Mouse (Mus musculus): ENCODE data around the gene Itga4.

The Itga4 gene

DNA sequence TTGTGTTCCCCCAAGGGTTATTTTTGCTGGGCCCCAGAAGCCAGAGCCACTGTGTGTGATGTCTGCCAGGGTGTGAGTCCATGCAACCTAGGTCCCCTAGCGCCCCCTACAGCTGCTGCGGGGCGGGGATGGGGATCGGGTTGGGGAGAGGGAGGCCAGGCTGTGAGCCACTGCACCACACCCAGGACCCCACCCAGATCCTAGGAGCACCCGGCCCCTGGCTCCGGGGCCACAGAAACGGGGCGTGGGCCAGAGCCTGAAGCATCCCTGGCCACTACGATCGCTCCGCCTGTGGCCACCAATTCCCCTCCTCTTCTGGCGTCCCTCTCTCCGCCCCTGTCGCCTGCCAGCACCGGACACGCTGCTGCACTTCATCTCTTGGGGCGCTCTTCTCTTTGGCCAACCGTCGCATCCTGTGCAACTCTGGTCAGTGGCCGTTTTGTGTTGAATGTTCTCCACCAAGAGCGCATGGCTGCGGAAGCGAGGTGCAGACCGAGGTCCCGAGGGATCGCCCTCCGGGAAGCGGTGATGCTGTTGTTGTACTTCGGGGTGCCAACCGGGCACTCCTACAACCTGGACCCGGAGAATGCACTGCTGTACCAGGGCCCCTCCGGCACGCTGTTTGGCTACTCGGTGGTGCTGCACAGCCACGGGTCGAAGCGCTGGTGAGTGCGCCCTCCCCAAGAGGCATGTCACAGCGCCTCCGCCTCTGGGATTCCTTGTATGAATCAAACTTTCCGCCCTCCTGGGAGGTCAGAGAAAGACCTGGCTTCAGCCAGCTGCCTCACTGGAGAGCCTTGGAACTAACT, at the start of gene Itga4:
Gene Itga4, plus strand, starts transcription at position 235 of the 809 bp plus-strand sequence.
- peak; percentile 66 for DNase-seq (ENCODE audit: low read depth, low spot score)

DNA sequence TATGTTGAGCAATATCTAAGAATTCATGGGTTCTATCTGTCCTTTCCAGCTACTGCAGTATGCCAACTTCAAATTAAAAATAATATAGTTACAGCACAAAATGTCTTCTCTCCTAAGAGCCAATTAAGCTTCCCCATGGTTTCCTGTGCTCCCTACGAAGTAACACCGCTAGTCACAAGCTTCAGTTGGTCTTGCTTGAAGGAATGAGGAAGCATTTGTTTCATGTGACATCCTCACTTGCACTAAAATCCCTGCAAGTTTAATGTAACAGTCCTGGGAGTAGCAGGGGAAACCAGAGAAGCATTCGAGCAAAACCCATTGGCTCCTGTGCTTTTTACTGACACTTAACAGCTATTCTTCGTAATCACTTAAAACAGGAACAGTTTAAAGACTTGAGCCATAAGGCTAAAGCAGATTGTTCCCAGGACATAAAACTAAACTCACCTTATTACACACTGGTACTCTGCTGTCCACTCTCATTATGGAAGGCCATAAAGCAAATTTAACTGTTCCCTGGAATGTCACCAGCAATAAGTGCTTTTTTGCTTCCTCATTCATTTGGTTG, 49.0 kb upstream of the Itga4 start:
- no peak for DNase-seq (ENCODE audit: low read depth, low spot score)

DNA sequence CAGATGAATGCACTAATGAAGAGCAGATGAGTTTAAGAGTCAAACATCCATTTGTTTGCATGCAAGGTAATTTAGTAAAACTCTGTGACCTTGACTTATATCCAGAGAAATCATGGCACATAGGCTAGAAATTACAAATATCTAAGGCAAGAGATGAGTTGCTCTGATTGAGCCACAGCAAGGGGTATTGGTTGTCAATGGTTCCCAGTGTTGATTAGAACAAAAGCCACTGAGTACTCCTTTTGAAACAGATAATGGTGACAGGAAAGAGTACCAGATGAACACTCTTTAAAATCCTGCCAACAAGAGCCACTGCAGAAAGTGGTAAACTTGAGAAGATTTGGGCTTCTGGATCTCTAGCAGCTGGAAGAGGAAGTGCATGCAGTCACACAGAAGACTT, 40.2 kb upstream of the Itga4 start:
- DNase-seq (ENCODE audit: low read depth, low spot score), result no peak

DNA sequence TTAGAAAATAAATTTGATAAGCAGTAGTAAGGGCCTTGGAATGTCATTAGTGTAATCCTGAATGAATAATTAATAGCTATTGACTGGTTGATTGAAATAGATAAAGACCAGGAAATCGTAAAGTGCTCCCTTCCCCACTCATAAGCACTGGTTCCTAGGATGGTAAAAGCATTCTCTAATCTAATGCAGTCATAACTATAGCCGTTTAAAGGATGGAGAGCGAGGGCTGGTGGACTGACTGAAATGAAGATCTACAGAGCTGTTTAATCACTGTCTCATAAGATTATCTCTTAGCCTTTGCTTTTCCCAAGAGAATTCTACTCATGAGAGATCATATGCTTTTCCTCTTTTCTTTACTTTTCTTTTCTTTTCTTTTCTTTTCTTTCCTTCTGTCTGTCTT, 39.7 kb upstream of the Itga4 start:
- DNase-seq (ENCODE audit: low read depth, low spot score), result no peak

DNA sequence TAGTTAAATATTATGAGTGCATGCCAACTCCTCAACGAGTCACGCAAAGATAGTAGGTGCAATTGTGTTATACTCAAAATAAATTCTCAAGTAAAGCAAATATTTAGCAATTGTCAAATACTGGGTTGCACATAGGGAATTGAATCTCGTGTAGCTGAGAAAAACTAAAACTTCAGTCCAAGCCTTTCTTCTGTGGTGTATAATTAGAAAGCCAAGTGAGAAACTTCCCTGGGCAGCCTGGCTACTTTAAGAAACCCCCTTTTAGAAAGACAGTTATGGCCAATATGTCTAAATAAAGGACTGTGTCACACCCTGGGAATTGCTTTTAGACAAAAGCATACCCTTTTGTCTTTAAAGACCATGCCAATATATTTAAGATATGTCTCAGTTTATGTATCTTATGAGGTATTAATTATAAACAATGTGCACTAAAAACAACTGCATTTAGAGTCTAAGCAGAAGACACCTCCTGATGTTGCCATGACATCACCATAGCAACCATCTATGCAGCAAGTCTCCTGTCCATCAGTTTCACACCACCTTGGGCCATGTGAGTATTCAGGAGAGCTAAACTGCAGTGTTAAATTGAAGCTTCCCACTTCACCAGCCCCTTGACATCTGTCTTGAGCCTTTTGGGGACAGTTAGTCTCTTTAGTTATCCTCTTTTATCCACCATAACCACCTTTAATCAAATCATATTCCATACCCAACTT, 30.4 kb upstream of the Itga4 start:
- DNase-seq (ENCODE audit: low read depth, low spot score), result no peak

DNA sequence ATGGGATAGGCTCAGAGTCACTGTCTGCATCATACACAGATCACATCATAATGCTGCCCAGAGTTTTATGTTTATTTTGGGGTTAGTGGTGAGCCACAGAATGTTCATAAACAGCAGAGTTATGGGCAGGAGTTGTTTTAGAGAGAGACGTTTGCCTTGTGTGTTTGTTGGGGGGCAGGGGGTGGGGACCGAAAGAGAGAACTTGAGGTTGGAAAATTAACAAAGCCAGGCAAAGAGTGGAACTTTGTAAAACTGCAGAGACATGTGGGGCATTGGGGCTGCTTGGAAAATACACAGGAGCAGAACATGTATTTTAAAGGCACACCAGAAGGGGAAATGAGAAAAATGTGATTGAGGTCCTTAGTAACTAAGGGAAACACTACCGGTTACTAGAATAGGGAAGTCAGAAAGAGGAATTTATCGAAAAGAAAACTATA, 27.4 kb upstream of the Itga4 start:
- DNase-seq (ENCODE audit: low read depth, low spot score), result no peak

DNA sequence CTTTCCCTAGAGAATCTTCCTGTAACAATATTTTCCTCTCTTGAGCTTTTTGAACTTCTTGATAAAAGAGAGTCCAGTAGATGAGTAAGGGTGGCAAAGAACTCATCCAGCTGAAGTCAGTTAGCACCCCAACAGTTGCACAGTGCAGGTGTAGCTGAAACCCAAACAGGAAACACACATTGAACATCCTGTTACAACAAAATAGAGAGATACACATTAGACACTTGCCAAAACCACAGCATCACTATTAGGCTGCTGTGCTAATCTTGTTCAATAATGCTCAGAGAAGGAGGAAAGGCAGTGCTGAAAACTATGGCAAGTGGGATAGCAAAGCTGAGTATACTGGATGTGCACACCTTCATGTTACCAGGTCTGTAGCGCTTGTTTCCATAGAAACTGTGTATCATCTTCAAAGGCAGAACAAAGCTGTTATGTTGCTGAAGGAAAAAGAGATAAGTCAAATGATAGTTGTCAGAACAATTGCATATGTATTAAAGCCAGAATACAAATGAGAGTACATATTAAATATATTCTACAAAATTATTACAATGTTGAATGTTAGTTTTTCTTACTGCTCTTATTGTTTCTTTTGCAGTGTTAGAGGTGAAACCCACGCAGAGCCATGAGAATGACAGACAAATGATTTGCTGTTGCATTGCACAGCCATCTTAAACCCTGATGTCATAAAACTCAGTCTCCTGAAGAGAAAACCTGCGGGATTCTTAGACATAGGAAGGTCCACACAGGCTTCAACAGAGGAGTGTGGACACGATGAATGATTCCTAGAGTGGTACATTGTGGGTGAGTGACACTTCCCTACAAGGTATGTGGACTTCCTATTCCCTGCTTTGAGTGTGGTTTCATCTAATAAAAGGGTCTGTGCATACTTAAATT, 23.9 kb upstream of the Itga4 start:
- no peak for DNase-seq (ENCODE audit: low read depth, low spot score)

DNA sequence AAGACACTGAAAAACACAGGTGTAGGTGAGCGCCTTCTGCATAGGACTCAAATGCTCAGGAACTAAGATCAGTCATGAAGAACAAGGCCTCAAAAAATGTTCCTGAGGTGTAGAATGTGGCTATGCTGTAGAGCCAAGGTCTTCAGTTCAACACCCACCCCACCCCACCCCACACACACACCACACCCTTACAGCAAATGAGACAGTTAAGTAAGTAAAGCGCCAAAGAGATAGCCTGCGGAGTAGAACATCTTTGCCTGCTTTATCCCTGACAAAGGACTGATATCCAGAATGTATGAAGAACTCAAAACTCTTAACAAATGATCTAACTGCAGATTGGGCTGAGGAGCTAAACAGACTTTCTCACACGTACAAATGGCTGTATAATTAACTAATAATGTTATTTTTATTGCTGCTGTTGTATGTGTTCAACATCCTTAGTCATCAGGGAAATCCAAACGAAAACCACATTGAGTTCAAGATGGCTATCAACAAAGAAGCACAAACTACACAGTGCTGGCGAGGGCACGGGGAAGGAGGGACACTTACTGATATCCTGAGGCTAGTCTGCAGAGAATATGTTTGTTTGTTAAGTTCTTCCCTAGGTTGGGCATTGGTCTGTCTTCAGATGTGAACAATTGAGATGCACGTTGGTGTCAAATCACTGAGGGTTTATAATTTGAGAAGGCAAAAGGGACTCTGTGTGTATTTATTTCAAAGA, 19.3 kb upstream of the Itga4 start:
- no peak for DNase-seq (ENCODE audit: low read depth, low spot score)

DNA sequence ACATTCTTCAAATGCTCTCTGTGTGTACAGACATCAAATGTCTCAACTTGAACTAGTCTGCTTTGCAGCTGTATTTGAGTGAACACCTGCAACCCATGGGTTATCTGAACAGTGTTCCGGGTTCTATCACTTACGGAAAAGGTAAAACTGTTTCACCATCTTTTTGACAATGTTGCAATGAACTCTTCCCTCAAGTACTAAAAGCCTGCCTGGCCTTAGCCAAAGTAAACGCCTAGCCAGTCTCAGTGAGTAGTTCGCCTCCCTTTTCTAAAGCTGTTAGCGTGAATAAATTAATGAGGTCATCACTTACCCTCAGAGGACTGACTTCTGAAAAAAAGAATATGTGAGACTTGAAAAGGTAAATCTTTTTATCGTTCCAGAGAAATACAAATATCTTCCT, 18.0 kb upstream of the Itga4 start:
- no peak for DNase-seq (ENCODE audit: low read depth, low spot score)

DNA sequence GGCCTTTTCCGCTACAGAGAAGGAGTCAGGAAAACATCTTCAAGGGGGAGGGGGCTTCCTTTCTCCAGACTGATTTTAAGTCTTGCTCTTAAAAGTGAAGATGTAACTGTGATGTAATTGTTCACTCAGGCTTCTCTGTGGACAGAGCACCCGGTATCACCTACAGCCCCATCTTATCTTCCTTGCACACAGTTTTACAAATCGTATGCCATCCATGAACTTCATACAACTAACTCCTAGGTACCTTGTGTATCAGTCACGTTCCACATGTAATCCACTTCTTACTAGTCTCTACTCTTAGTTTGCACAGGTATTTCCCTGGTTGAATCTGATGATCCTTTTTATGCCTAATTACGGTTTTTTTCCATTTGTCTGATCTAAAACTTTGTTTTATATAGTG, 10.9 kb upstream of the Itga4 start:
- no peak for DNase-seq (ENCODE audit: low read depth, low spot score)

DNA sequence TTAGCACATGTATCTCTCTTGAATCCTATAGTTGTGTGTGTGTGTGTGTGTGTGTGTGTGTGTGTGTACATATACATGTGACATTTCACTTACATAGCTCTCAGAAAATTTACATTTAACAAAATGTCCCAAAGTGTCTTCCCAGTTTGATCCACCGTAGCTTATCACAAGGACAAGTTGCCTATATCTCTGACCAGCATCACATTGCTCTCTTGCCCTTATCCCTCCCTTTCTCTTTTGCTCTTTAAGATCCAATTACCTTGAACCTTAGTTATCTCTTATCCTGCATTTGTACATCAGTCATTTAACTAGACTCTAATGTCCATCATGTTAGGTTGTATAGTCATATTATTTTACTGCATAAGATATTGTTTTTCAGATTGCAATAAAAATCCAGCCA, 10.5 kb upstream of the Itga4 start:
- DNase-seq (ENCODE audit: low read depth, low spot score), result no peak

DNA sequence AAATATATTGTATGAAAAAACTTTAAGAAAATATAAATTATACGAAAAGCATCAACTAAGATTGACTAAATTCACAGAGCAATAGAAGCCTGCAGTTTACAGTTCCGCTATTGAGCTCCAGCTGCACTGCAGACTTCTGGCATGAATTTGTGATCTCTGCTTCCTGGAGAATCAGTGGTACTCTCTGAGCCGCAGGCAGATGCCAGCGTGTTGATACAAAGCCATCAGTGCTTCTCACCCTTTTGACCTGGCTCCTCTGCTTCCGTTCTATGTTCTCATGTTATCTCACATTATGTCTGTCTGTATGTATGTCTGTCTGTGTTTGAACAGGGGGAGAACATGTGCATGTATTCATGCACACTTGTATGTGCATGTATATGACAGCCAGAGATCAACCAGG, 6.9 kb upstream of the Itga4 start:
- DNase-seq (ENCODE audit: low read depth, low spot score), result no peak

DNA sequence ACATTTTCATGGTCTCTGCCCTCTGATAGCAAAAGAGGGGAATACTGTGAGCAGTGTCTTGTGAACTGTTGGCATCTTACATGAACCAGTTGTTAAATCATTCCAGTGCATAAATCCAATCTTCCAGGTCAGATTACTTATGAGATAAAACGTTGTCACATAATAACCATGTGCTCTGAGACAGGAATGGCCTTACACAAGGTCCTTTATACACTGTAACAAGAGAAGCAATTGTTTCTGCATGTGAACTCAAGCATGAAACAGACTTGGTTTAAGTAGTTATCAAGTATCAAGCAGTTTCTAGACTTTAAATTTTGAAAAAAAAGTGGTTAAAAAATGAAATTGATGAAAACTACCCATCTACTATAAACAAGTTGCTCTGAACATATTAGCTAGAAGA, 4.7 kb upstream of the Itga4 start:
- no peak for DNase-seq (ENCODE audit: low read depth, low spot score)

DNA sequence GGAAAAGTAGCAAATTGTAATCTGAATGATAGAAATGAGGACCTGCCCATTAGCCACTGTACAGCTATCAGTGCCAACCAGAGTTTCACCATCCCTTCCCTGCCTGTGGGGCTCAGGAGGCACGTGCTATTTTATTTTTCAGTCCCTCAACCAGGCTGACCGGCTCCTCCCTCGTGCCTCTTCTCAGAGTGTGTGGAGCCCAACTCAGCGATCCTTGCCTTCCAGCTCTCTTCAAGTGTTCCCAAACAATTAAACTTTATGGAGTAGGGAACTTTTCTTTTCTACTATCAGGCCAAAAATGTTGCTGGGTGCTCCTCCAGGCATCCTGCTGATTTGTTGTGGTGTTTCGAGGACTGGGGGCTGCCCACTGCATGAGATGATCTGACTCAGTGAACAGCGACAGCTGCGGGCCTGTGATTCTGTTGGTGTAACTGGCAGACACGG, 1.4 kb upstream of the Itga4 start:
- DNase-seq (ENCODE audit: low read depth, low spot score), result no peak

DNA sequence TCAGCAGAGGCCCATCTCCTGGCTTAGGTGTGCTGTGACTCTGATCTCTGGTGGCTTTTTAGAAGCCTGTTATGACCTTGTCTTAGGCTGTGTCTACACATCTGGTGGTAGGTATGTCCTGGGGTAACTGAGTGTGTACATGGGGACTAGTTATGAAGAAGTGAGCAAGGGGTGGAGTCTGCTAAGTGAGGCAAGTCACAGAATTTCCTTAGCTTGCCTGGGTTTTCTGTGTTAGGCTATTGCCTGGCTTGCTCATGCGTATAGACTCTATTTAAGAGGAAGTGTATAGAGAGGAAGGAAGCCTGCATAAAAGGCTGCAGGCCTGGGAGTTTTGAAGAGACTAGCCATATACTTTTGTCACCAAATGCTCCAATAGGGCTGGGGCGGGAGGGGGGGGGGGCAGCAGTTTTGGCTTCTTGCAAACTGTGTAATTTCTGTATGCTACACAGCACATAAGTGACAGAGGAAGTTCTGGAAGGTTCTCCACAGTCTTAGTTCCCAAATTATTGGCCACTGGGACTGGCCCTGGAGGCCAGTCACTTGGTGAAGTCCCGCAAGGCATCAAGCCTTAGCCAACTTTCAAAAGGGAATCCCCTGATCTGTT, 536 bp upstream of the Itga4 start:
- DNase-seq (ENCODE audit: low read depth, low spot score), result no peak

DNA sequence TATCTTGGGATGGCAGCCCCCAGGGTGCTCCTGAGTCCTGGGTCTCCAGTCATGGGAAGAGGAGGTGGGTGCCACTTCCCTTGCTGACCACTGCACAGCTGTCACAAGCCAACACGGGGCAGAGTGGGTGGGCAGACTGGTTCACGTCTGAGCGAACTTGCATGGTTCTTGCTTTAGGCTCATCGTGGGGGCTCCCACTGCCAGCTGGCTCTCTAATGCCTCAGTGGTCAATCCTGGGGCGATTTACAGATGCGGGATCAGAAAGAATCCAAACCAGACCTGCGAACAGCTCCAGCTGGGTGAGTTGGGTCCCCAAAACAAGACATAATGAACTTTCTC, 744 bp downstream of the Itga4 start:
- DNase-seq (ENCODE audit: low read depth, low spot score), result no peak

DNA sequence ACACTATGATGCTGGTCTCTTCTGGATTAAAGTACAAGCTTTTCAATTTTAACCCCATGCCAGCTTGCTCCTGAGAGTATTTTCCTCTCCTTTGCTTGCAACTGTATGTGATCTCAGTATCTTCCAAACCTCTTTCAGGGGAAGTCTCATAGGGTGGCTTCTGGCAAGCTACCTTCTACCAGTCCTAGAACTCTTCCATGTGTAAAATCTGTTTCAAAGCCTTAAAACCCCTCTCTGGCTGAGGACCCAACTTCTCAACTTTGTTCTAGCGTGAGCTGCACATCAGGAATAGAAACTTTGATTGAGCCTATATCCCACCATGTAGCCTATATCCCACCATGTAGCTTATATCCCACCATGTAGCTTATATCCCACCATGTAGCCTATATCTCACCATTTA, 1.1 kb downstream of the Itga4 start:
- no peak for DNase-seq (ENCODE audit: low read depth, low spot score)

DNA sequence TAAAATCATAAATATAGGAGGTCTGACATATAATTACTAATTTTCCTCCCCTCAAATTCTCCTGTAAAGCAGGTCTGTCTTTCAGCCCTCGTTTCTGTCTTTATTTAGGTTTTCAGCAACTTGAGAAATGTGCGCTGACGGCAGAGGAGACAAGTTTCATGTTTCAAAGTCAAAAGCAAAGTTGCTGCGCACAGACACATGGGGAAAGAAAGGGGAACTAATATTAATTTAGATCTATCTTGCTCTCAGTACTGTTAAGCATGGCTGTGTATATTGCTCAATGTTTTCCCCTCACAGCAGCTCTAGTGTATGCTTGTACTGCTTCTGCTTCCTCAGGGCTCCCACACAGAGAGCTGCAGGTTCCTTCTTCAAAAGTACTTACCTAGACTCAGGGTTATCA, 1.7 kb downstream of the Itga4 start:
- DNase-seq (ENCODE audit: low read depth, low spot score), result no peak

DNA sequence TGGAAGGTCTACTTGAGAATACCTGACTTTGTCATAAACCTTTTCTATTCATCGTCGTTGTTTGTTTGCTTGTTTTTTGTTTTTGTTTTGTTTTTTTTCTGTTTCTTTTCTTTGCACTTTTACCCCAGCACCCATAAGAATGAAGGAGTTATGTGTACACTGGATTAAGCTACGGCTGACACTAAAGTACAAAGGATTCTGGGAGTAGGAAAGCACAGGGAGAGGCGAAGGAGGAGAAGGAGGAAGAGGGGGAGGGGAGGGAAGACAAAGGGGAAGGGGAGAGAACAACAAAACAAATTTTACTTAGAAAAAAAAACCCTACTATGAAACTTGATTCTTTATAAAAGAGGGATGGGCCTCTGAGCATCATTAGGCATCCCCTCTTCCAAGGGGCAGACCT, 2.2 kb downstream of the Itga4 start:
- DNase-seq (ENCODE audit: low read depth, low spot score), result no peak

DNA sequence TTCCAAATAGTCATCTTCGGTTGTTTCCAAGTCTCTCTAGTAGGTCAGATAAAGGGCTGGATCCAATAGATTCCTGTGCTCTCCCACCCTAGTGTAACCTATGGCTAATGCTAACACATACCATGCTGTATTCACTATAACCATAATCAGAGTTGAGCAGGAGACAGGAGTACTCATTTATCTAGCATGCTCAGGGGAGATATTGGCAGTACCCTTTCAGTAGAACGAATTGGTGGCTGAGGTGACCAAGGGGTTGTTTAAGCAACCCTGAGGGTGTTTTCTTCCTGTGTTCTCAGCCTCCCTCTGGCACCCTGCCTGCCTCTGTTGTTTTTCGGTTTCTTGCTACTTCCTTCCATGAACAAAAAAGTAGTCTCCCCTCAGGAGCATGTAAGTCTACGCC, 4.1 kb downstream of the Itga4 start:
- no peak for DNase-seq (ENCODE audit: low read depth, low spot score)

DNA sequence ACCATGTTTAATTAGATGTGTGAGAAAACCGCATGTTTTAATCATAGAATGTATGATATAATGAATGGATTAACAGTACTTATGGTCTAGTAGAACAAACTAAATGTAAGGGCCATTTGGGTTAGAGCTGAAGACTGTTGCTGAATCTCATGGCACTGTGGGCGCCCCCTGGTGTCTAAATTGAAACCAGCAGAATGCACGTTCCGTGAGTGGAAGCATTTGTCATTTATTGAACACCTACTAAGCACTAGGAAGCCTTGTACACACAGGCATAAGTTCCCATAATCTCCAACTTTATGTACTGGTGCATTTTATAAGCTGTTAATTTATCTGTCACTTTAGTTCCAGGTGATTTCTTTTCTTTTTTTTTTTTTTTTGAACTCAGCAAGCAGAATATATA, 10.4 kb downstream of the Itga4 start:
- peak; percentile 34 for DNase-seq (ENCODE audit: low read depth, low spot score)
